Mouse (Mus musculus) bone marrow macrophage, adult 2 months (primary cell): Measurements from ENCODE around the gene Lgr4.

ENCODE experiments used
- CTCF ChIP-seq: IDR thresholded peaks from 2 replicates; pipeline ENCODE4 v1.5.1; 2012; ENCODE audit warnings: low read depth, mild to moderate bottlenecking, low read length, moderate library complexity
- POLR2A ChIP-seq: IDR thresholded peaks from 2 replicates; pipeline ENCODE4 v1.6.1; 2012; ENCODE audit warnings: mild to moderate bottlenecking, low read depth, low read length, borderline replicate concordance

DNA sequence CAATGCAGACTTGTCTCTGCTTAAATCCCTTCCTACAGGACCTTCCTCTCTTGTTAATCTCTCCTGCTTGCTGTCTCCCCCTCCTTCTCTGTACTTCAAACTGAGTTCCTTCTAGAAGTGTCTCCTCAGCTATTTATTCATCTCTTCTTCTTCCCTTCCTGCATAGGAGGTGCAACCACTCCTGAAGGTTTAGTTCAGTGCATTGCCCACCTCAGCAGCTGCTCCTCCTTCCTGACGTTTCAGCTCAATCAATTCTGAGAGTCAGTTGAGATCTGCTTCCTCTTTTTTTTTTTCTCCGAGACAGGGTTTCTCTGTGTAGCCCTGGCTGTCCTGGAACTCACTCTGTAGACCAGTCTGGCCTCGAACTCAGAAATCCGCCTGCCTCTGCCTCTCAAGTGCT, 36.4 kb downstream of the Lgr4 start:
- TF ChIP-seq CTCF, result no peak
- TF ChIP-seq POLR2A, result no peak
